Mouse (Mus musculus): ENCODE measurements around the gene Lrrc28. TPM values are rescaled to one million over a fixed set of nuclear protein-coding genes. Genes with fewer than 3 reads are reported as not detected.

The Lrrc28 gene
- polyA plus RNA-seq, 1 experiment from 2014 or later = 33.0 TPM

GRCm38 (mm10) chr7:67466322-67466721 lies 178.7 kb downstream of the Lrrc28 start:
- no peak for ATAC-seq (ENCODE audit: low FRiP score)
- Histone ChIP-seq H3K36me3 (no peaks in the 10 kb centered on the region), H3K27ac (no peak overlapping the region), H3K27me3 (peaks cover 6% of the 10 kb centered on the region; the same call in 1 of the 2 replicates), H3K4me2 (no peak overlapping the region), H3K9ac (no peak overlapping the region), H3K4me3 (no peak overlapping the region), H3K9me3 (no peaks in the 10 kb centered on the region), H3K4me1 (replicated peaks) (peaks cover 46% of the 10 kb centered on the region)
- 90% methylated on average over 2 of the region's 2 CpGs for WGBS

DNA sequence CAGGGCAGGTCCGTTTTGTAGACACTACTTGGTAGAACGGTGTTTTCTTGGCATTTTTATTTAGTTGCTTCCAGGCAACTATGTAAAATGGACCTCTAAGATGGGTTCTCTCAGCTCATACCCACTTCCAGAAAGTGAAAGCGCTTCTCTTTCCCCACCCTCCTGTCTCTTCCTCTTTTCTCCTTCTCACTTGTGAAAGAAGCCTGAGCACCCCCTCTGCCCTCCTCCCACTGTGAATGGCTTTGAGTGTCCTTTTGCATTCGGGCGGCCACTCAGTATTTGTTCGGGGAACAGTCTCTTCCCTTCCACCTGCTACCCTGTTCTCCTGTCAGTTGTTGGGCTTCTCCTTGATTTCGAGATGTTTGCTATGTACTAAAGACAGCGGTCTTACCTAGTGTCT lies 180.4 kb downstream of the Lrrc28 start:
- Histone ChIP-seq H3K9ac (no peak overlapping the region), H3K36me3 (no peaks in the 10 kb centered on the region), H3K4me1 (replicated peaks) (peaks cover 42% of the 10 kb centered on the region), H3K4me3 (no peak overlapping the region), H3K9me3 (no peaks in the 10 kb centered on the region), H3K27me3 (peaks cover 6% of the 10 kb centered on the region; the same call in 1 of the 2 replicates), H3K27ac (no peak overlapping the region), H3K4me2 (no peak overlapping the region)
- 91% methylated on average over 8 of the region's 8 CpGs for WGBS
- ATAC-seq (ENCODE audit: low FRiP score) = no peak

DNA sequence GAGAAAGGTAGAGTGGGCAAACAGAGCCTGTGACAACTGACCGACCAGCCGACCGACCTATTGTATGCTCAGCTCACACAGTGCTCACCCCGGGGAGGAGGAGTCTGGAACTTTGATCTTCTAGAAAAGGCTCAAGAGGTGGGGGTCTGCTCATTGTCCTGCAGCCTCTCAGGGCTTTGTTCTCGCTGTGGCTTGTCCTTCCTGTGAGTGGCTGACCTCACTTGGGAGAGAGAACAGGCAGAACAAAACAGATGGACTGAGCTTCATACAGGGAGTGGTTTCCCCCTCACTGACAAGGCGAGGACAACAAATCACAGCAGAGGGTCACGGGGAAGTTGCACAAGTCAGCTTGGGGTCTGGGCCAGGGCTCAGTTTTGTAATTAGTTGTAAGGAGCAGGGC lies 181.5 kb downstream of the Lrrc28 start:
- WGBS = 13% methylated on average over 7 of the region's 7 CpGs
- H3K4me3 ChIP-seq = no peak overlapping the region
- H3K36me3 ChIP-seq = no peaks in the 10 kb centered on the region
- no peak overlapping the region for H3K27ac ChIP-seq
- H3K27me3 ChIP-seq = peaks cover 6% of the 10 kb centered on the region; the same call in 1 of the 2 replicates
- H3K4me1 ChIP-seq (replicated peaks) = peaks cover 32% of the 10 kb centered on the region
- 0 out of 2 replicates have a peak, but pooled peaks have one; percentile 56 for ATAC-seq (ENCODE audit: low FRiP score)
- H3K9me3 ChIP-seq = no peaks in the 10 kb centered on the region
- no peak overlapping the region for H3K9ac ChIP-seq
- H3K4me2 ChIP-seq = no peak overlapping the region

Other genes starting within 250 kb of the Lrrc28 start
- gene Ttc23, start 2.1 kb upstream of the Lrrc28 start, polyA plus RNA-seq (2015; fragmentation: Nextera tagmentation; extraction: Ambion mirVana) = 12.0 and 12.2 TPM in 2 replicates
- 5.2 and 7.0 TPM in 2 replicates for gene Synm, start 114.5 kb upstream of the Lrrc28 start, polyA plus RNA-seq (2015; fragmentation: Nextera tagmentation; extraction: Ambion mirVana)